Mouse (Mus musculus) forebrain, embryonic 14.5 days (tissue): ENCODE measurements around the gene Neu3. TPM values are rescaled to one million over a fixed set of nuclear protein-coding genes. Genes with fewer than 3 reads are reported as not detected.
"Not testable (repeated sequence)": the region's sequence is repeated elsewhere in the genome, so short reads cannot be mapped to it uniquely, and the experiment has no call there.

Source experiments
- ATAC-seq: fragments of 200-750 bp; cut with Nextera tagmentation; 2 replicates; pipeline ENCODE4 v1.8.0; 2017; ENCODE audit warnings: mild to moderate bottlenecking, moderate library complexity
- DNase-seq: peaks from one replicate; pipeline ENCODE4 v3.0.0-alpha.2; 2015; ENCODE audit warnings: low spot score
- H3K27ac ChIP-seq: fragments of 300-500 bp; sonication (generic); 2 replicates; pipeline ENCODE4 v1.5.1; 2014; ENCODE audit warnings: low read depth, mild to moderate bottlenecking, control low read depth, low read length, moderate library complexity
- H3K27me3 ChIP-seq: fragments of 300-500 bp; sonication (generic); replicated peaks from 2 replicates; pipeline ENCODE4 v1.6.1; 2014; ENCODE audit warnings: low read length, control low read depth, mixed read lengths; ENCODE audit not compliant: control insufficient read depth, insufficient read depth
- H3K36me3 ChIP-seq: fragments of 300-500 bp; sonication (generic); 2 replicates; pipeline ENCODE4 v1.6.1; 2014; ENCODE audit warnings: low read length, control low read depth; ENCODE audit not compliant: control insufficient read depth, insufficient read depth
- H3K4me1 ChIP-seq: fragments of 300-500 bp; sonication (generic); 2 replicates; pipeline ENCODE4 v1.6.1; 2014; ENCODE audit warnings: antibody characterized with exemption, low read length, control low read depth; ENCODE audit not compliant: control insufficient read depth, insufficient read depth
- H3K4me2 ChIP-seq: fragments of 300-500 bp; sonication (generic); 2 replicates; pipeline ENCODE4 v1.6.1; 2014; ENCODE audit warnings: mild to moderate bottlenecking, control low read depth, low read length
- H3K4me3 ChIP-seq: fragments of 300-500 bp; sonication (generic); 2 replicates; pipeline ENCODE4 v1.5.1; 2014; ENCODE audit warnings: low read depth, low read length, control low read depth
- H3K9ac ChIP-seq: fragments of 300-500 bp; sonication (generic); 2 replicates; pipeline ENCODE4 v1.6.1; 2014; ENCODE audit warnings: mild to moderate bottlenecking, low read length, control low read depth, moderate library complexity
- H3K9me3 ChIP-seq: fragments of 300-500 bp; sonication (generic); replicated peaks from 2 replicates; pipeline ENCODE4 v1.6.1; 2016; ENCODE audit warnings: low read length, control low read depth, mixed read lengths; ENCODE audit not compliant: control insufficient read depth
- WGBS: fragments of 180-500 bp; shearing (Covaris S2); extraction: QIAGEN DNeasy Blood & Tissue Kit; methylation state at CpG from one replicate; pipeline ENCODE4 v1.1.7; 2014; 5-methylcytosine and 5-hydroxymethylcytosine counted together
- polyA plus RNA-seq: library from polyadenylated mRNA; unstranded; fragments of >200 nt; fragmentation: Nextera tagmentation; extraction: Ambion mirVana; gene quantifications from 2 replicates; pipeline ENCODE4 v1.2.1, GENCODE M21; 2014

The Neu3 gene
- polyA plus RNA-seq, 1 experiment from 2014 or later, result 0.81 TPM

DNA sequence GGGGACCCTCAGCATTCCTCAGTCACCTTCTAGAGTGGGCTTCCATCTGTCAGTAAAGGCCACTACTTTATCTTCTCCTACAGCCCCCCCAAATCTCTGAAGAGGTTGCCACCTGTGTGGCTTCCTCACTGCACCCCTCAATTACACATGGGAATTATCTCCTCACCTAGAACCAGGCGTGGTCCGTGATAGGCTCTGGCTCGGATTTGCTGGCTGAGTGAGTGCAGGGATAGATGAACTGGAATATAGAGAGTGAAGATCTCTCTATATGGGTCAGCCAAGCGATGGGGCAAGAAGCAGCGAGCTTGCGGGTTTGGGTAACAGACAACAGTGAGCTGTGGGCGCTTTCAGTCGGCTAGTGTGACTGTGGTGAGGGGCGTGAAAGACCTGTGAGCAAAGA, 2.7 kb downstream of the Neu3 start:
- DNase-seq (no peak), ATAC-seq (no peak)
- no peak overlapping the region for H3K9ac ChIP-seq
- H3K4me2 ChIP-seq, result no peak overlapping the region
- H3K4me1 ChIP-seq, result peaks cover 4% of the 10 kb centered on the region; the same call in 1 of the 2 replicates
- H3K36me3 ChIP-seq, result no peaks in the 10 kb centered on the region
- H3K9me3 ChIP-seq, result no peaks in the 10 kb centered on the region
- H3K27me3 ChIP-seq, result no peaks in the 10 kb centered on the region
- H3K4me3 ChIP-seq, result no peak overlapping the region
- 85% methylated on average over 9 of the region's 9 CpGs for WGBS
- no peak overlapping the region for H3K27ac ChIP-seq

DNA sequence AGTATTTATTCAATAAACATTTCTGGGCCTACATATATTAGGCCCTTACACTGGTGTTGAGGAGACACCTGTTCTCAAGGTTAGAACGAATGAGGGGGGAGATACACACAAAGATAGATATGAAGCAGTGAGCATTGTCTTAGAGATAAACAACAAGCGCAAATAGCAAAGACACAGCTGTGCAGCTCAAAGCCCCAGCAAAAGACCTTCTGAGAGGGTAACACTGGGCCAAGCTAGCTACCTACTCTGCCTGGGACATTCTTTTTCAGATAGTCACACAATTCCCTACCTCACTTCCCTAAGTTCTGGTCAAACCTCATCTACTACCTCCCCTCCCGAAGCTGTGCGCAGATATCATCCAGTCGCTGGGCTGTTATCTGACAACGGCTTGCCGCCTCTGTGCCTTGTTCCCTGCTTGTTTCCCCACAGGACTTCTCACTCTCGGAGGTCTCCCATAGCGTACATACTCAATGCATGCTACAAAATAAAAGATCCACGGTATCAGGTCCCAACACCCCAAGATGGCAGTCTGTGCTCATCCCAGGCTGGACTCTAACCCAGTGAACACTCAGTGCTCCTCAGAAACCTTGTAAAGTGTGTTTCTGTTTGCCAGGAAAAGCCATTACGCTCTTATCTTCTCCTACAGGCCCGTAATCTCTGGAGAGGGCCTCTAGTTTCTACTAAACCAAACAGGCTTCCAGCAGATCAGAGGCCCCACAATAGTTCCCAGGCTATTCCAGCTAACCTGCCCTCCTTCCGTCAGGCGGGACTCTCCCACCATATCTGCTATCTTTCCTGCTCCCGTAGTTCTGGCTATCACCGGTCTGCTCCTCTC, 3.4 kb downstream of the Neu3 start:
- no peak overlapping the region for H3K9ac ChIP-seq
- no peaks in the 10 kb centered on the region for H3K36me3 ChIP-seq
- H3K9me3 ChIP-seq, result no peaks in the 10 kb centered on the region
- H3K4me2 ChIP-seq, result no peak overlapping the region
- no peak overlapping the region for H3K4me3 ChIP-seq
- no peaks in the 10 kb centered on the region for H3K27me3 ChIP-seq
- H3K27ac ChIP-seq, result no peak overlapping the region
- DNase-seq, result no peak
- H3K4me1 ChIP-seq, result peaks cover 4% of the 10 kb centered on the region; the same call in 1 of the 2 replicates
- WGBS, result 92% methylated on average over 16 of the region's 16 CpGs
- no peak for ATAC-seq

DNA sequence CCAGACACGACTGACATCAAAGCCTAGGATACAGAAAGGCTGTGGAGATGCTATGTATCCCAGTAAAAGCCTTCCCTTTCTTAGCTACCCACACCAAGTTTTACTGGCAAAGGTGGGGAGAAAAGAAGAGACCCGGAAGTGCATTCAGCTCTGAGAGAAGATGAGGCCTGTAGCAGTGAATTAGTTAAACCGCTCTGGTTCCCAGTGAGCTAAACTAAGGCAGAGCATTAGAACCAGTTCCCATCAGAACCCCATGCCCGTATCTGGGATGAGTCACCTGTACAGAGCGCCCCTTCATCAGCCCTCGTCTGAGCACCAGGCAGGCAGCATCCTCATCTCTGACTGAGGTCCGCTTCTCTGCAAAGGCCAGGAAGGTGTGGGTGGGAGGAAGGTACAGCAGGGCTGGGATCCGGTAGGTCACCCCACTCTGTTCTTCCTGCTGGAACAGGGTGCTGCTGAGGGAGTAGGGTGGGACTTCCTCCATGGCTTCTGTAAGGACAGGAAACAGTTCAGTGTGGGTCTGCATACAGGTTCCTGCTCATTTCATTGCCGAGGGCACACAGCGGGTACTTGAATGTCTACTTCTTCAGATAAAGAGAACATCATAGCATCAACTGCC, 5.1 kb downstream of the Neu3 start:
- 87% methylated on average over 10 of the region's 10 CpGs for WGBS
- H3K27me3 ChIP-seq, result no peaks in the 10 kb centered on the region
- no peaks in the 10 kb centered on the region for H3K4me1 ChIP-seq
- no peak overlapping the region for H3K9ac ChIP-seq
- no peak overlapping the region for H3K27ac ChIP-seq
- no peak overlapping the region for H3K4me2 ChIP-seq
- no peak for ATAC-seq
- no peaks in the 10 kb centered on the region for H3K36me3 ChIP-seq
- no peaks in the 10 kb centered on the region for H3K9me3 ChIP-seq
- DNase-seq, result no peak
- H3K4me3 ChIP-seq, result no peak overlapping the region

DNA sequence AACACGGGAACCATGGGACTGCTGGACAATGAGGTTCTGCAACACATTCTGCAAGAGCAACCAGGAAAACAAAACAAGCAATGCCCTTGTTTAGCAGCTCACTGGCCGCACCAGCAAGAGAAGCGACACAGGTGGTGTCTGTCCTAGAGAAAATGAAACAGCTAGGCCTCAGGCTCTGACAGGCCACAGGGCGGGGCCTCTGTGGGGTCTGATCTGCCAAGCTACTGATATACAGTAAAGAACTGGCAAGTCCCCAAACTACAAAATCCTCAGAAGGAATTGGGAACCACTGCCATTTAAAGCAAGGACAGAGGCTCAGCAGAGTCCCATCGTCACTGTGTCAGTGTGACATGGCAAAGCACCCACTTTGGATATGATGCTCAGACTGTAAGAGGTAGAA, 5.8 kb downstream of the Neu3 start:
- Histone ChIP-seq H3K36me3 (no peaks in the 10 kb centered on the region), H3K9me3 (no peaks in the 10 kb centered on the region), H3K27ac (no peak overlapping the region), H3K4me3 (no peak overlapping the region), H3K4me1 (no peaks in the 10 kb centered on the region), H3K4me2 (no peak overlapping the region), H3K9ac (no peak overlapping the region), H3K27me3 (no peaks in the 10 kb centered on the region)
- ATAC-seq (no peak), DNase-seq (no peak)
- 86% methylated on average over 5 of the region's 5 CpGs for WGBS

DNA sequence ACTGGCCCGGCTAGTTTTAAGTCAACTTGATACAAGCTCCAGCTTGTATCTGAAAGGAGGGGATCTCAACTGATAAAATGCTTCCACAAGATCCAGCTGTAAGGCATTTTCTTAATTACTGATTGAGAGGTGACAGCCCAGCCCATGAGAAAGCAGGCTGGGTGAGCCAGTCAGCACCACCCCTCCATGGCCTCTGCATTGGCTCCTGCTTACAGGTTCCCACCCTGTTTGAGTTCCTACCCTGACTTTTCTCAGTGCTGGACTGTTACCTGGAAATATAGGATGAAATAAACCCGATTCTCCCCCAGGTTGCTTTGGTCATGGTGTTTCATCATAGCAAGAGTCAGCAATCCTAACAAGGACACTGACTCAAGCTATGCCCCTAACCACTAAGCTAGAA, 6.3 kb downstream of the Neu3 start:
- 87% methylated on average over 2 of the region's 2 CpGs for WGBS
- Histone ChIP-seq H3K27me3 (no peaks in the 10 kb centered on the region), H3K9ac (no peak overlapping the region), H3K9me3 (no peaks in the 10 kb centered on the region), H3K4me3 (no peak overlapping the region), H3K4me1 (no peaks in the 10 kb centered on the region), H3K36me3 (no peaks in the 10 kb centered on the region), H3K4me2 (no peak overlapping the region), H3K27ac (no peak overlapping the region)
- DNase-seq (no peak), ATAC-seq (no peak)

DNA sequence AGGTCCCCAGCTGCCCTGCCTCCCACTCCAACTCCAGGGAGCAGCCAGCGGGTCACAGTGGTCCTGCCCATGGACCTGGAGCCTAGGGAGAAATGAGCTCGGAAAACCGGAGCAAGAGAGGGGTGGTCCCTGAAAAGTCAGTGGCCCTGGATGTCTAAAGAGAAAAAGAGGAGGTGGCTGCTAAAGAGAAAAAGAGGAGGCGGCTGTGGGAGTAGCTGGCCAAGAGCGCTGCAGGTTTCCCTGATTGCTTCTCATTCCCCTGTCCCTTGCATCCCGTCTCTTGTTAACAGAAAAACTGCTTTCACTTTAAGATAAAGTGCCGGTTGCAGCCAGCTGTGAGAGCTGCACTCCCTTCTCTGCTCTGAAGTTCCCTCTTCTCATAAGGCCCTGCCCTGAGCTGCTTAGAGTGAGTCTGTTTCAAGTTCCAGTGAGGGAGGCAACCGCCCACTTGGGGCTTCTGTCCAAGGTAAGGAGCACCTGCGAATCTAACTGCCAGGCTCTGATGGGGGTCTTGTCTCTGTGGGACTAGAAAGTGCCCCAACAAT, 10.0 kb downstream of the Neu3 start:
- not testable (repeated sequence) for H3K9ac ChIP-seq, DNase-seq, H3K4me1 ChIP-seq, H3K9me3 ChIP-seq, ATAC-seq, H3K36me3 ChIP-seq, H3K4me2 ChIP-seq, H3K27ac ChIP-seq, H3K27me3 ChIP-seq, H3K4me3 ChIP-seq
- WGBS, result 18% methylated on average over 9 of the region's 9 CpGs

DNA sequence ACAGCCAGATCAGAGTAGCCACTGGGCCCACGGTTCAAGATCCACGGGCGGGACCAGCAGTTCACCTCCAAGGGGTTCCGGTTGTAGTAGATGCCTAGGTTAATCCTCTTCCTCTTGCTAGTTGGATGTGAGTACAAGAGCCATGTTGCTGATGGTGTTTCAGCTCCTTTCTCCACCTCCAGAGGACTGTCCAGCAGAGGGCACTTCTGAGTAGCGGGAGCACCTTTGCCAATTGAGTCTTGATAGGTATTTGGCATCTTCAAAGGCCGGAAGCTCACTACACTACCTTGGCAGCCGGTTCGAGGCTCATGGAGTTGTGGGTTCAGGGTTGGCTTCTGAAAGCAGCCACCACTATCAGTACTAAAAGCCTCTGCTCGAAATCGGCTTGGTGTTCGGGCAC, 14.8 kb downstream of the Neu3 start:
- Histone ChIP-seq H3K4me2 (no peak overlapping the region), H3K4me3 (no peak overlapping the region), H3K4me1 (no peaks in the 10 kb centered on the region), H3K9me3 (no peaks in the 10 kb centered on the region), H3K36me3 (no peaks in the 10 kb centered on the region), H3K27me3 (no peaks in the 10 kb centered on the region), H3K27ac (no peak overlapping the region), H3K9ac (no peak overlapping the region)
- WGBS, result 90% methylated on average over 11 of the region's 11 CpGs
- DNase-seq (no peak), ATAC-seq (no peak)

DNA sequence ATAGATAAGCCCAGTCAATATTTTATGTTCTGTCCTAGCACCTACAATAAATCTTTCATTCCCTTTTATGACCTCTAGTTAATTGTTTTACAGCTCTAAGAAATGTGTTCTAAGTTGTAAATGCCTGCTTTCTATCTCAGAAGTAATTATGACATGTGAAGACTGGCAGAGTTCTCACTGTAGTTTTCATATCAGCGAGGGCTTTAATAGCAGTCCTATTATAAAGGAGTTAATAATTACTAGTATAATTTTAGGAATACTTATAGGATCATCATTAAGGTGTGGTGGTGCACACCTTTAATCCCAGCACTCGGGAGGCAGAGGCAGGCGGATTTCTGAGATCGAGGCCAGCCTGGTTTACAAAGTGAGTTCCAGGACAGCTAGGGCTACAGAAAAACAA, 16.6 kb downstream of the Neu3 start:
- Histone ChIP-seq H3K27ac (no peak overlapping the region), H3K36me3 (no peaks in the 10 kb centered on the region), H3K9ac (no peak overlapping the region), H3K4me1 (no peaks in the 10 kb centered on the region), H3K4me3 (no peak overlapping the region), H3K4me2 (no peak overlapping the region), H3K9me3 (no peaks in the 10 kb centered on the region), H3K27me3 (no peaks in the 10 kb centered on the region)
- DNase-seq (no peak), ATAC-seq (no peak)
- WGBS, result 94% methylated on average over 4 of the region's 4 CpGs

DNA sequence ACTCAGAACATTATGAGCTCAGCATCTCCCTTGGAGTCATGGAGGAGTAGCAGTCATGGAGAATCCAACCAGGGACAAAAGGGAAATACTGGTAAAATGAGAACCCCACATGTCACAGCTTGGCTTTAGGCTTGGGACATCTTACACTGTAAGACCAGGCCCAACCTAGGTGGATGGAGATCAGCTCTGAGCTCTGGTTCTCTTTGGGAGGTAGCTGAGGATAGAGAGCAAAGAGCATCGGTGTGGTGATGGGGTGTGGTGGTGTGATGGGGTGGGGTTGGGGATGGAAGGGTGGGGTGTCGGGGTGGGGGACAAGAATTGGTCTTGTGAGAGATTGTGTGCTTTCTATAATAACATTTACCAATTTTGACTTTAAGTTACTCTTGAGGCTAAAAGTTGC, 17.4 kb downstream of the Neu3 start:
- Histone ChIP-seq H3K9ac (no peak overlapping the region), H3K27ac (no peak overlapping the region), H3K4me3 (no peak overlapping the region), H3K27me3 (no peaks in the 10 kb centered on the region), H3K4me1 (no peaks in the 10 kb centered on the region), H3K4me2 (no peak overlapping the region), H3K36me3 (no peaks in the 10 kb centered on the region), H3K9me3 (no peaks in the 10 kb centered on the region)
- no peak for ATAC-seq
- no peak for DNase-seq
- 93% methylated on average over 2 of the region's 2 CpGs for WGBS
